Mouse (Mus musculus) olfactory bulb, adult 2 months (tissue): ENCODE data around the gene Slc25a28.

ENCODE experiments used
- CTCF ChIP-seq: fragments of 200-500 bp; IDR thresholded peaks from 2 replicates; pipeline ENCODE4 v1.5.1; 2012; ENCODE audit warnings: low read depth, mild to moderate bottlenecking, low read length, moderate library complexity; ENCODE audit not compliant: insufficient read depth
- POLR2A ChIP-seq: fragments of 200-500 bp; IDR thresholded peaks from 2 replicates; pipeline ENCODE4 v1.6.1; 2012; ENCODE audit warnings: mild to moderate bottlenecking, low read depth, low read length, moderate library complexity; ENCODE audit not compliant: insufficient read depth

GRCm38 (mm10) chr19:43674316-43674689 is 378 bp downstream of the Slc25a28 start:
- TF ChIP-seq POLR2A (no peak), CTCF (no peak)
